Mouse (Mus musculus) lung, postnatal 0 days (tissue): Measurements from ENCODE around the gene Cep170b.

ENCODE experiments used
- CTCF ChIP-seq: IDR thresholded peaks from 2 replicates; pipeline ENCODE4 v1.5.1; 2016; ENCODE audit warnings: antibody characterized with exemption, mild to moderate bottlenecking
- EP300 ChIP-seq: IDR thresholded peaks from 2 replicates; pipeline ENCODE4 v1.6.1; 2016; ENCODE audit warnings: antibody characterized with exemption, mild to moderate bottlenecking, control low read depth

GRCm38 (mm10) chr12:112735896-112736635 is 15.8 kb downstream of the Cep170b start:
- TF ChIP-seq CTCF (no peak), EP300 (no peak)
